ENCODE assay signal across 10 mouse cellular contexts in genomic region chr2:46218336-46218957, GRCm38 (mm10).
A peak's percentile ranks its signal among the peaks of the same experiment; 100 is the strongest.
DNase-seq lines count a peak whose midpoint lies in the region; ATAC-seq and TF ChIP-seq lines count a peak whose summit lies in the region.
"Had no signal": no experiment of that assay in that cellular context is flagged by ENCODE, and none has a peak within 500 bp of the region (broad histone marks: within the 10 kb centered on the region; RNA-seq: fewer than 3 reads in every experiment).

No protein-coding gene starts in this region.

- CTCF ChIA-PET in Patski (lab: Charles Lee): interaction anchor here (1.3 to 1.4 kb wide), 2 partner anchors 10 to 17 kb away, joined by 3 to 5 read pairs; no protein-coding TSS in a partner anchor

- 91% methylated on average over 7 of the region's 7 CpGs for WGBS in kidney, adult 2 months
- 92% methylated on average over 7 of the region's 7 CpGs for WGBS in hindbrain, embryonic 11.5 days

- H3K36me3 ChIP-seq in kidney, adult 2 months (ENCODE audit: control insufficient read depth, insufficient read depth, low read length): no peaks in the 10 kb centered on the region
- no peaks in the 10 kb centered on the region for H3K36me3 ChIP-seq in hindbrain, embryonic 11.5 days (ENCODE audit: control insufficient read depth, insufficient read depth, low read length)

- H3K27ac ChIP-seq in kidney, adult 2 months (ENCODE audit: insufficient read depth, low read depth, low read length): no peak overlapping the region
- H3K27ac ChIP-seq in hindbrain, embryonic 11.5 days (ENCODE audit: low read depth, low read length): no peak overlapping the region

- H3K9me3 ChIP-seq in hindbrain, embryonic 11.5 days (ENCODE audit: control insufficient read depth, low read length): no peaks in the 10 kb centered on the region

- no peak for ATAC-seq in Patski
- ATAC-seq in hindbrain, embryonic 11.5 days (ENCODE audit: low FRiP score): no peak

- in situ Hi-C loops in Patski (cut with MboI; ENCODE audit: low pct_unique_long_range_greater_than_20kb): no loop called here

- no peaks in the 10 kb centered on the region for H3K4me1 ChIP-seq in kidney, adult 2 months (ENCODE audit: control insufficient read depth, insufficient read depth, low read length)
- no peaks in the 10 kb centered on the region for H3K4me1 ChIP-seq in hindbrain, embryonic 11.5 days (replicated peaks; ENCODE audit: control insufficient read depth, insufficient read depth, low read length)

- H3K4me2 ChIP-seq in hindbrain, embryonic 11.5 days (replicated peaks; ENCODE audit: low read depth, low read length): no peak overlapping the region

- H3K27me3 ChIP-seq in kidney, adult 2 months (replicated peaks; ENCODE audit: control insufficient read depth, insufficient read depth, low read length): no peaks in the 10 kb centered on the region
- no peaks in the 10 kb centered on the region for H3K27me3 ChIP-seq in Patski
- H3K27me3 ChIP-seq in hindbrain, embryonic 11.5 days (ENCODE audit: control insufficient read depth, insufficient read depth, low read length): no peaks in the 10 kb centered on the region

- TF ChIP-seq CTCF in kidney, adult 2 months (conservative IDR thresholded peaks at IDR 0.05; ENCODE audit: insufficient read depth, insufficient read length, low read depth, low read length): no peak; the same call in 1 of the 2 replicates
- TF ChIP-seq CTCF in Patski (IDR thresholded peaks at IDR 0.05): peak; percentile 19

- POLR2A ChIA-PET in Patski (lab: Charles Lee): no interaction called here

- TF ChIP-seq POLR2A in kidney, adult 2 months (IDR thresholded peaks at IDR 0.05; ENCODE audit: low read depth, low read length): no peak

- DNase-seq in kidney, adult 2 months: peak; percentile 5
- no peak for DNase-seq in kidney, adult 11 months
- peak; percentile 2 for DNase-seq in right cerebral cortex, postnatal 4 days
- DNase-seq in right cerebral cortex, adult 2 months (ENCODE audit: low spot score in 2 of 2): no peak
- no peak for DNase-seq in Patski (ENCODE audit: low read depth, low spot score)
- DNase-seq in thymus, postnatal 25 days: peak; percentile 11
- no peak for DNase-seq in hindbrain, embryonic 11.5 days (ENCODE audit: low spot score)
- DNase-seq: cerebellum, adult 11-12 months; embryo, embryonic 11 days had no signal

- H3K4me3 ChIP-seq in kidney, adult 2 months (ENCODE audit: insufficient read depth, low read depth, low read length): no peak overlapping the region
- H3K4me3 ChIP-seq in hindbrain, embryonic 11.5 days (ENCODE audit: low read depth, low read length): no peak overlapping the region
- H3K4me3 ChIP-seq: erythroblast, embryonic 14.5 days had no signal

- no peak overlapping the region for H3K9ac ChIP-seq in hindbrain, embryonic 11.5 days (ENCODE audit: low read depth, low read length)

Comparison
In these comparisons a context has a peak if more than half of its experiments do, and no peak if none do; other contexts are left out.
1. DNase-seq: peak in kidney, adult 2 months (single experiment), right cerebral cortex, postnatal 4 days (single experiment) and thymus, postnatal 25 days (single experiment); none in kidney, adult 11 months (single experiment), right cerebral cortex, adult 2 months (0 of 2), Patski (single experiment) and hindbrain, embryonic 11.5 days (single experiment).